Mouse (Mus musculus) heart, postnatal 0 days (tissue): ENCODE results near the gene Oas1h. TPM values are rescaled to one million over a fixed set of nuclear protein-coding genes. Genes with fewer than 3 reads are reported as not detected.

Experiments
- ATAC-seq: fragments of 200-750 bp; cut with Nextera tagmentation; 2 replicates; pipeline ENCODE4 v1.8.0; 2017; ENCODE audit warnings: low read depth, moderate number of reproducible peaks, moderate library complexity; ENCODE audit not compliant: insufficient read depth
- DNase-seq: peaks from one replicate; pipeline ENCODE4 v3.0.0-alpha.2; 2016; ENCODE audit warnings: low spot score
- H3K27ac ChIP-seq: fragments of 300-500 bp; sonication (generic); 2 replicates; pipeline ENCODE4 v1.5.1; 2014; ENCODE audit warnings: low read depth, mild to moderate bottlenecking
- H3K27me3 ChIP-seq: fragments of 300-500 bp; sonication (generic); 2 replicates; pipeline ENCODE4 v1.6.1; 2014; ENCODE audit warnings: low read length, mixed read lengths; ENCODE audit not compliant: control insufficient read depth, insufficient read depth
- H3K36me3 ChIP-seq: fragments of 300-500 bp; sonication (generic); replicated peaks from 2 replicates; pipeline ENCODE4 v1.6.1; 2014; ENCODE audit warnings: low read length, mixed read lengths; ENCODE audit not compliant: control insufficient read depth, insufficient read depth
- H3K4me1 ChIP-seq: fragments of 300-500 bp; sonication (generic); 2 replicates; pipeline ENCODE4 v1.6.1; 2014; ENCODE audit warnings: antibody characterized with exemption; ENCODE audit not compliant: control insufficient read depth, insufficient read depth
- H3K4me2 ChIP-seq: fragments of 300-500 bp; sonication (generic); 2 replicates; pipeline ENCODE4 v1.6.1; 2014; ENCODE audit warnings: low read depth, mild to moderate bottlenecking, low read length, moderate library complexity
- H3K4me3 ChIP-seq: fragments of 300-500 bp; sonication (generic); 2 replicates; pipeline ENCODE4 v1.5.1; 2014; ENCODE audit warnings: low read depth, low read length
- H3K9ac ChIP-seq: fragments of 300-500 bp; sonication (generic); replicated peaks from 2 replicates; pipeline ENCODE4 v1.6.1; 2014; ENCODE audit warnings: low read depth, low read length, mixed read lengths
- H3K9me3 ChIP-seq: fragments of 300-500 bp; sonication (generic); replicated peaks from 2 replicates; pipeline ENCODE4 v1.6.1; 2016; ENCODE audit warnings: low read length; ENCODE audit not compliant: control insufficient read depth
- CTCF ChIP-seq: IDR thresholded peaks from 2 replicates; pipeline ENCODE4 v1.5.1; 2016; ENCODE audit warnings: antibody characterized with exemption, control low read depth, low read depth
- EP300 ChIP-seq: IDR thresholded peaks from 2 replicates; pipeline ENCODE4 v1.6.1; 2016; ENCODE audit warnings: antibody characterized with exemption, low read depth
- WGBS: fragments of 180-500 bp; shearing (Covaris S2); extraction: QIAGEN DNeasy Blood & Tissue Kit; methylation state at CpG from one replicate; pipeline ENCODE4 v1.1.7; 2014; 5-methylcytosine and 5-hydroxymethylcytosine counted together
- polyA plus RNA-seq: library from polyadenylated mRNA; unstranded; fragments of >200 nt; fragmentation: Nextera tagmentation; extraction: Ambion mirVana; gene quantifications from 2 replicates; pipeline ENCODE4 v1.2.1, GENCODE M21; 2015
- total RNA-seq: library from RNA; depleted of rRNA; stranded (reverse); fragments of >200 nt; gene quantifications from 2 replicates; pipeline ENCODE4 v1.2.3, GENCODE M21; 2014; ENCODE audit warnings: low replicate concordance

Oas1h gene
- total and polyA plus RNA-seq, 2 experiments from 2014 or later: not detected

- Histone ChIP-seq H3K4me1 (no peaks in the 10 kb centered on the region), H3K4me3 (no peak overlapping the region), H3K36me3 (no peaks in the 10 kb centered on the region), H3K27me3 (peaks cover 8% of the 10 kb centered on the region; the same call in 1 of the 2 replicates), H3K4me2 (no peak overlapping the region), H3K9ac (no peak overlapping the region), H3K9me3 (no peaks in the 10 kb centered on the region), H3K27ac (no peak overlapping the region)
- WGBS: 72% methylated on average over 4 of the region's 4 CpGs
- TF ChIP-seq CTCF (no peak), EP300 (no peak)
- DNase-seq (no peak), ATAC-seq (no peak)
Observed at GRCm38 (mm10) chr5:120831031-120831430, 30.2 kb upstream of the Oas1h start.

- H3K4me3 ChIP-seq: no peak overlapping the region
- H3K4me1 ChIP-seq: no peaks in the 10 kb centered on the region
- H3K9me3 ChIP-seq: no peaks in the 10 kb centered on the region
- no peak overlapping the region for H3K27ac ChIP-seq
- no peak for DNase-seq
- no peak for ATAC-seq
- H3K4me2 ChIP-seq: no peak overlapping the region
- WGBS: 17% methylated on average over 17 of the region's 17 CpGs
- no peaks in the 10 kb centered on the region for H3K36me3 ChIP-seq
- peaks cover 8% of the 10 kb centered on the region; the same call in 1 of the 2 replicates for H3K27me3 ChIP-seq
- TF ChIP-seq EP300 (no peak), CTCF (no peak)
- no peak overlapping the region for H3K9ac ChIP-seq
Observed at GRCm38 (mm10) chr5:120833335-120834280, 27.6 kb upstream of the Oas1h start.

GRCm38 (mm10) chr5:120836731-120837585, 24.3 kb upstream of the Oas1h start:
- Histone ChIP-seq H3K9ac (no peak overlapping the region), H3K4me1 (no peaks in the 10 kb centered on the region), H3K4me3 (no peak overlapping the region), H3K9me3 (no peaks in the 10 kb centered on the region), H3K36me3 (no peaks in the 10 kb centered on the region), H3K4me2 (no peak overlapping the region), H3K27ac (no peak overlapping the region), H3K27me3 (peaks cover 8% of the 10 kb centered on the region; the same call in 1 of the 2 replicates)
- TF ChIP-seq CTCF (peak; percentile 58), EP300 (no peak)
- peak; percentile 23 for DNase-seq
- ATAC-seq: no peak
- 7% methylated on average over 8 of the region's 8 CpGs for WGBS

- TF ChIP-seq EP300: no peak
- no peaks in the 10 kb centered on the region for H3K9me3 ChIP-seq
- peak; percentile 47 for DNase-seq
Observed at GRCm38 (mm10) chr5:120844713-120845112, 16.5 kb upstream of the Oas1h start.

GRCm38 (mm10) chr5:120847067-120847466, 14.2 kb upstream of the Oas1h start, which contains the start of gene Oas1f:
Oas1f (plus strand) TSS chr5:120847367.
- Histone ChIP-seq H3K4me3 (no peak within 1 kb of the TSS), H3K27me3 (0 out of 2 replicates have a peak, but pooled peaks cover 5% of the 10 kb centered on the region), H3K36me3 (no peaks in the 10 kb centered on the region), H3K4me1 (no peaks in the 10 kb centered on the region), H3K9ac (no peak within 1 kb of the TSS), H3K4me2 (no peak within 1 kb of the TSS), H3K27ac (no peak within 1 kb of the TSS), H3K9me3 (no peaks in the 10 kb centered on the region)
- no peak for DNase-seq
- no peak for ATAC-seq
- TF ChIP-seq CTCF: no peak
- TF ChIP-seq EP300: no peak
- WGBS: 71% methylated on average over 4 of the region's 4 CpGs

More at GRCm38 (mm10) chr5:120844713-120845112, 16.5 kb upstream of the Oas1h start:
- 0 out of 2 replicates have a peak overlapping the region, but pooled peaks have one; percentile 38 for H3K27ac ChIP-seq
- peak; percentile 51; the same call in 1 of the 2 replicates for ATAC-seq
- no peak overlapping the region for H3K9ac ChIP-seq
- no peaks in the 10 kb centered on the region for H3K36me3 ChIP-seq
- H3K4me3 ChIP-seq: no peak overlapping the region
- WGBS: 59% methylated on average over 3 of the region's 3 CpGs
- H3K4me1 ChIP-seq: no peaks in the 10 kb centered on the region
- H3K27me3 ChIP-seq: 0 out of 2 replicates have a peak, but pooled peaks cover 5% of the 10 kb centered on the region
- no peak overlapping the region for H3K4me2 ChIP-seq
